Mouse (Mus musculus) thymus, adult 2 months (tissue): ENCODE results near the gene Prdx5.

Experiments
- CTCF ChIP-seq: fragments of 200-500 bp; IDR thresholded peaks from 2 replicates; pipeline ENCODE4 v1.5.1; 2012; ENCODE audit warnings: mild to moderate bottlenecking, control low read depth, low read length, moderate library complexity, borderline replicate concordance; ENCODE audit not compliant: control insufficient read depth, poor library complexity, insufficient read depth; ENCODE audit errors: extremely low read depth
- POLR2A ChIP-seq: fragments of 200-500 bp; IDR thresholded peaks from 2 replicates; pipeline ENCODE4 v1.6.1; 2012; ENCODE audit warnings: mild to moderate bottlenecking, low read length, control low read depth, moderate library complexity; ENCODE audit not compliant: control insufficient read depth, poor library complexity, insufficient read depth; ENCODE audit errors: extremely low read depth

- TF ChIP-seq CTCF (no peak), POLR2A (no peak)
Observed at GRCm38 (mm10) chr19:6876799-6877198, 33.1 kb downstream of the Prdx5 start.
